Mouse (Mus musculus): ENCODE results near the gene Zfp872. TPM values are rescaled to one million over a fixed set of nuclear protein-coding genes. Genes with fewer than 3 reads are reported as not detected.

The Zfp872 gene
- polyA plus RNA-seq, 1 experiment from 2014 or later, result 0.27 TPM

DNA sequence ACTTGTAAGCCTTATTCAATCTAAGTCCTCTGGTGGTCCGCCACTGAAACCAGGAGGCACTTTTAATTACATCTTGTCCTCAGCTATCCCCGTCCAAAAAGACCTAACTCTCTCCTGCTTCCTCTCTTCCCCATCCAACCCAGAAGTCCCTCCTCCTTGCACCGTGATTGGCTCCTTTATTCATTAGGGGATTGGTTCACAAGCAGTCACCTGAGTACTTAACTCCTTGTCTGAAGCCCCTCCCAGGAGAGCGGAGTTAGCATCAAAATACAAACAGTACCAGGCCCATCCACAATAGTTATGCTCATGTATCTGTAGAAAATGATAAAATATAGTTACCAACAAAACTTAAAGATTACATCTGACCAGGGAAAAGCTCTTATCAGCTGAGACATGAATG is 52.1 kb downstream of the Zfp872 start:
- ATAC-seq, result no peak
- no peak for TF ChIP-seq CTCF (IDR thresholded peaks at IDR 0.05; ENCODE audit: low read depth)
- Histone ChIP-seq H3K9me3 (ENCODE audit: control insufficient read depth) (no peaks in the 10 kb centered on the region), H3K4me1 (replicated peaks; ENCODE audit: control insufficient read depth, insufficient read depth, low read length) (no peaks in the 10 kb centered on the region), H3K27me3 (replicated peaks; ENCODE audit: control insufficient read depth, insufficient read depth, low read length) (no peaks in the 10 kb centered on the region), H3K9ac (ENCODE audit: low read depth, low read length) (no peak overlapping the region), H3K36me3 (ENCODE audit: control insufficient read depth, insufficient read depth) (peaks cover 63% of the 10 kb centered on the region), H3K27ac (ENCODE audit: low read depth, low read length) (no peak overlapping the region), H3K4me3 (ENCODE audit: low read depth, low read length) (no peak overlapping the region), H3K4me2 (replicated peaks; ENCODE audit: low read depth) (no peak overlapping the region)
- WGBS, result 96% methylated on average over 4 of the region's 4 CpGs

DNA sequence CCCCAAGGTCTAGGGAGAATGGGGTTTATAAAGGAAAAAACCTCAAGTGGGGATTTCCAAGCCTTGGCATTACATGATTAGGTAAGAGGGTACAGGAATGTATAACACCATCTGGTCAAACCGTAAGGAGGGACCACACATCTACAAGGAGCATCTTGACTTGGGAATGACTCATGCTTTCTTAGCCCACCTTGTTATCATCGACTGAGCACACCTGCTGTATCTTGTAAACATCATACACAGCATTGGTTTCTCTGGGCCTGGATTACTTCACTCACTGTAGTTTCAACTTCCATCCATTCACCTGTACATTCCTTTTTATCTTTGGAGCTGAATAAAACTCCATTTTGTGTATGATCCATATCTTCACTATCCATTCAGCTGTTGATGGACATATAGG is 56.4 kb downstream of the Zfp872 start:
- Histone ChIP-seq H3K36me3 (ENCODE audit: control insufficient read depth, insufficient read depth) (peaks cover 30% of the 10 kb centered on the region), H3K4me3 (ENCODE audit: low read depth, low read length) (no peak overlapping the region), H3K4me1 (replicated peaks; ENCODE audit: control insufficient read depth, insufficient read depth, low read length) (no peaks in the 10 kb centered on the region), H3K9me3 (ENCODE audit: control insufficient read depth) (0 out of 2 replicates have a peak, but pooled peaks cover 12% of the 10 kb centered on the region), H3K27ac (ENCODE audit: low read depth, low read length) (no peak overlapping the region), H3K27me3 (replicated peaks; ENCODE audit: control insufficient read depth, insufficient read depth, low read length) (no peaks in the 10 kb centered on the region), H3K9ac (ENCODE audit: low read depth, low read length) (no peak overlapping the region), H3K4me2 (replicated peaks; ENCODE audit: low read depth) (no peak overlapping the region)
- 90% methylated on average over 2 of the region's 2 CpGs for WGBS
- no peak for ATAC-seq
- no peak for TF ChIP-seq CTCF (IDR thresholded peaks at IDR 0.05; ENCODE audit: low read depth)

Other genes starting within 250 kb of the Zfp872 start
- gene Swsap1, start 232.3 kb upstream of the Zfp872 start, polyA plus RNA-seq (2015; fragmentation: Nextera tagmentation; extraction: Ambion mirVana), result 4.6 and 4.8 TPM in 2 replicates
- gene Epor, start 224.6 kb upstream of the Zfp872 start, polyA plus RNA-seq (2015; fragmentation: Nextera tagmentation; extraction: Ambion mirVana), result 3.2 and 3.8 TPM in 2 replicates
- gene Rgl3, start 198.6 kb upstream of the Zfp872 start, polyA plus RNA-seq (2015; fragmentation: Nextera tagmentation; extraction: Ambion mirVana), result 2.1 and 2.5 TPM in 2 replicates
- gene Ccdc151, start 185.5 kb upstream of the Zfp872 start, polyA plus RNA-seq (2015; fragmentation: Nextera tagmentation; extraction: Ambion mirVana), result 0.22 and 0.35 TPM in 2 replicates
- gene Prkcsh, start 185.3 kb upstream of the Zfp872 start, polyA plus RNA-seq (2015; fragmentation: Nextera tagmentation; extraction: Ambion mirVana), result 98.6 and 104 TPM in 2 replicates
- 0.78 and 0.99 TPM in 2 replicates for gene Elavl3, start 136.1 kb upstream of the Zfp872 start, polyA plus RNA-seq (2015; fragmentation: Nextera tagmentation; extraction: Ambion mirVana)
- not detected in 2 replicates for gene Gm49318, start 116.8 kb upstream of the Zfp872 start, polyA plus RNA-seq (2015; fragmentation: Nextera tagmentation; extraction: Ambion mirVana)
- gene Zfp653, start 116.7 kb upstream of the Zfp872 start, polyA plus RNA-seq (2015; fragmentation: Nextera tagmentation; extraction: Ambion mirVana), result 4.2 and 4.5 TPM in 2 replicates
- gene Ecsit, start 102.7 kb upstream of the Zfp872 start, polyA plus RNA-seq (2015; fragmentation: Nextera tagmentation; extraction: Ambion mirVana), result 23.8 and 25.3 TPM in 2 replicates
- 419 and 432 TPM in 2 replicates for gene Cnn1, start 88.9 kb upstream of the Zfp872 start, polyA plus RNA-seq (2015; fragmentation: Nextera tagmentation; extraction: Ambion mirVana)
- 93.7 and 99.4 TPM in 2 replicates for gene Elof1, start 70.9 kb upstream of the Zfp872 start, polyA plus RNA-seq (2015; fragmentation: Nextera tagmentation; extraction: Ambion mirVana)
- 175 and 178 TPM in 2 replicates for gene Acp5, start 52.4 kb upstream of the Zfp872 start, polyA plus RNA-seq (2015; fragmentation: Nextera tagmentation; extraction: Ambion mirVana)
- gene Pigyl, start 31.2 kb upstream of the Zfp872 start, polyA plus RNA-seq (2015; fragmentation: Nextera tagmentation; extraction: Ambion mirVana), result 121 and 123 TPM in 2 replicates
- 12.6 and 14.4 TPM in 2 replicates for gene Zfp809, start 37.6 kb downstream of the Zfp872 start, polyA plus RNA-seq (2015; fragmentation: Nextera tagmentation; extraction: Ambion mirVana)
- gene Zfp599, start 71.8 kb downstream of the Zfp872 start, polyA plus RNA-seq (2015; fragmentation: Nextera tagmentation; extraction: Ambion mirVana), result 1.3 and 1.5 TPM in 2 replicates
- gene Zfp810, start 119.6 kb downstream of the Zfp872 start, polyA plus RNA-seq (2015; fragmentation: Nextera tagmentation; extraction: Ambion mirVana), result 7.7 and 8.4 TPM in 2 replicates
- 9.9 and 10.9 TPM in 2 replicates for gene Anln, start 201.1 kb downstream of the Zfp872 start, polyA plus RNA-seq (2015; fragmentation: Nextera tagmentation; extraction: Ambion mirVana)
- gene 9530077C05Rik, start 223.4 kb downstream of the Zfp872 start, polyA plus RNA-seq (2015; fragmentation: Nextera tagmentation; extraction: Ambion mirVana), result 1.8 and 2.0 TPM in 2 replicates

All from intestine, postnatal 0 days (tissue).